Mouse (Mus musculus): Measurements from ENCODE around the gene Neurl4.

GRCm38 (mm10) chr11:69948763-69949150 lies 47.9 kb downstream of the Neurl4 start:
- TF ChIP-seq POLR2A (IDR thresholded peaks at IDR 0.05; ENCODE audit: borderline replicate concordance, control insufficient read depth, low read depth, low read length) (no peak), CTCF (IDR thresholded peaks at IDR 0.05; ENCODE audit: control insufficient read depth, insufficient read depth, low read length) (peak; percentile 97)
